Mouse (Mus musculus) spleen, adult 2 months (tissue): ENCODE measurements at regions not wholly inside any gene's neighbourhood (a gene's known extent, or its start where the extent isn't known, plus 50 kb on each side); places are given as distances from the start of the nearest gene placed in this dataset.

ENCODE experiments used
- DNase-seq, 2 experiments: peaks; one replicate each; pipeline versions ENCODE4 v3.0.0 to v3.0.0-alpha.2; 2012 to 2021; ENCODE audit warnings: low spot score in 2 of 2, low read depth in 1 of 2
- H3K27ac ChIP-seq: fragments of 200-500 bp; 2 replicates; pipeline ENCODE4 v1.5.1; 2012; ENCODE audit warnings: low read length, inconsistent platforms; ENCODE audit not compliant: insufficient read depth
- H3K27me3 ChIP-seq: fragments of 200-500 bp; 2 replicates; pipeline ENCODE4 v1.6.1; 2012; ENCODE audit warnings: mild to moderate bottlenecking, moderate library complexity, low read length, inconsistent platforms; ENCODE audit not compliant: control insufficient read depth, insufficient read depth
- H3K36me3 ChIP-seq: fragments of 200-500 bp; 2 replicates; pipeline ENCODE4 v1.6.1; 2012; ENCODE audit warnings: mild to moderate bottlenecking, low read length, inconsistent platforms; ENCODE audit not compliant: control insufficient read depth, insufficient read depth
- H3K4me1 ChIP-seq: fragments of 200-500 bp; 2 replicates; pipeline ENCODE4 v1.6.1; 2011; ENCODE audit warnings: inconsistent platforms; ENCODE audit not compliant: control insufficient read depth, insufficient read depth, insufficient read length
- H3K4me3 ChIP-seq: fragments of 200-500 bp; 2 replicates; pipeline ENCODE4 v1.5.1; 2011; ENCODE audit warnings: mild to moderate bottlenecking, inconsistent platforms; ENCODE audit not compliant: insufficient read depth, insufficient read length; ENCODE audit errors: extremely low read depth
- CTCF ChIP-seq: fragments of 200-500 bp; IDR thresholded peaks from 2 replicates; pipeline ENCODE4 v1.5.1; 2011; ENCODE audit warnings: mild to moderate bottlenecking, inconsistent platforms; ENCODE audit not compliant: insufficient read depth, insufficient read length, insufficient replicate concordance; ENCODE audit errors: extremely low read depth
- POLR2A ChIP-seq: fragments of 200-500 bp; IDR thresholded peaks from 2 replicates; pipeline ENCODE4 v1.6.1; 2011; ENCODE audit warnings: low read depth, low read length, inconsistent platforms
- WGBS: fragments of 180-500 bp; shearing (Covaris S2); methylation state at CpG from one replicate; pipeline ENCODE4 v1.1.7; 2018; 5-methylcytosine and 5-hydroxymethylcytosine counted together

DNA sequence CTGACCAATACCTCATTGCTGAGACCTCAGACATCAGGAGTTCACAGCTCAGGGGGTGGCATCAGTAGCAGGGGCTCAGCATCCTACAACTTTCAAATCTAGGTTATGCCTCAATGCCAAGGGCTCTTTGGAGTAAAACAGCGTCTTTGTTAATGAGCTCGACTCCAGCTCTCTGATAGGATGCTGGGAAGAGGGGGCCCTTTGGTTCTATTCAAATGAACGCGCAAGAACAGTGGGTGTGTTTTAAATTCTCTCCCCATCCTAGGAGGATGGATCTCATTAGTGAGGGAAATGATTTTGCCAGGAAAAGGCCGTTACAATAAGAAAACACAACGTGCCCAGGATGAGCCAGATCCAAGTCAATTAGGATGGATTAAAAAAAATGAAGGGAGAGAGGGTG is 132.2 kb upstream of the 3110018I06Rik start:
- Histone ChIP-seq H3K36me3 (no peaks in the 10 kb centered on the region), H3K4me1 (no peaks in the 10 kb centered on the region), H3K27me3 (no peaks in the 10 kb centered on the region), H3K27ac (no peak overlapping the region), H3K4me3 (no peak overlapping the region)
- no peak for DNase-seq
- 78% methylated on average over 6 of the region's 6 CpGs for WGBS
- TF ChIP-seq POLR2A (no peak), CTCF (no peak)

DNA sequence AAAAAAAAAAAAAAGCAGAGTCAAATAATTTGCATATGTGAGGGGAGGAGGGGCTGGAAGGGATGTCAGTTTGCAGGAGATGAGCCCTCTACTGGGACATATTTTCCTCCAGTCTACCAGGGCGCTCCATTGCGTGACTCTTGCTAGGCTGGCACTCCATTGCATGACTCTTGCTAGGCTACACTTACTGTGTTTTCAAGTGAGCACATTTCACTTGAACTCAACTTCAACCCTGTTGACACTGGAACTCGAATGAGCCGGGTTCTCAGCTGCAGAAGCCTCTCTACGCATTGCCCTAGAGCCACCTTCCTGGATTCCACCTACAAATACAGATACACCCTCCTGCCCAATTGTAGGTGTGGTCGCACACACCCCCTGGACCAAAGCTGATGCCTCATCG is 131.5 kb upstream of the 3110018I06Rik start:
- DNase-seq: no peak
- no peaks in the 10 kb centered on the region for H3K36me3 ChIP-seq
- no peaks in the 10 kb centered on the region for H3K27me3 ChIP-seq
- no peak overlapping the region for H3K27ac ChIP-seq
- 82% methylated on average over 7 of the region's 7 CpGs for WGBS
- H3K4me1 ChIP-seq: no peaks in the 10 kb centered on the region; the same call in 1 of the 2 replicates
- no peak overlapping the region for H3K4me3 ChIP-seq
- no peak for TF ChIP-seq POLR2A
- TF ChIP-seq CTCF: no peak

GRCm38 (mm10) chr12:107360511-107360910 is 127.9 kb upstream of the 3110018I06Rik start:
- no peaks in the 10 kb centered on the region; the same call in 1 of the 2 replicates for H3K4me1 ChIP-seq
- 87% methylated on average over 12 of the region's 12 CpGs for WGBS
- no peaks in the 10 kb centered on the region for H3K36me3 ChIP-seq
- no peak overlapping the region for H3K27ac ChIP-seq
- no peak for TF ChIP-seq POLR2A
- TF ChIP-seq CTCF: no peak
- H3K4me3 ChIP-seq: no peak overlapping the region
- no peak for DNase-seq
- H3K27me3 ChIP-seq: no peaks in the 10 kb centered on the region

- TF ChIP-seq CTCF: no peak
- no peak for TF ChIP-seq POLR2A
- H3K36me3 ChIP-seq: no peaks in the 10 kb centered on the region
- no peak for DNase-seq
- WGBS: 77% methylated on average over 7 of the region's 7 CpGs
- H3K4me3 ChIP-seq: no peak overlapping the region
- H3K27ac ChIP-seq: peak overlapping the region; percentile 20; the same call in 1 of the 2 replicates
- no peaks in the 10 kb centered on the region; the same call in 1 of the 2 replicates for H3K4me1 ChIP-seq
- no peaks in the 10 kb centered on the region for H3K27me3 ChIP-seq
Measured at GRCm38 (mm10) chr12:107361606-107362005, 126.8 kb upstream of the 3110018I06Rik start.

- no peak for TF ChIP-seq CTCF
- TF ChIP-seq POLR2A: no peak
- Histone ChIP-seq H3K36me3 (no peaks in the 10 kb centered on the region), H3K27ac (peak overlapping the region; percentile 54), H3K4me1 (no peaks in the 10 kb centered on the region; the same call in 1 of the 2 replicates), H3K4me3 (no peak overlapping the region), H3K27me3 (no peaks in the 10 kb centered on the region)
- WGBS: 48% methylated on average over 10 of the region's 10 CpGs
- DNase-seq: no peak
Measured at GRCm38 (mm10) chr12:107362120-107362519, 126.3 kb upstream of the 3110018I06Rik start.

GRCm38 (mm10) chr12:107372254-107372653 is 116.2 kb upstream of the 3110018I06Rik start:
- H3K27me3 ChIP-seq: no peaks in the 10 kb centered on the region
- no peak for TF ChIP-seq POLR2A
- 85% methylated on average over 7 of the region's 7 CpGs for WGBS
- no peak for DNase-seq
- no peak overlapping the region for H3K4me3 ChIP-seq
- no peaks in the 10 kb centered on the region for H3K4me1 ChIP-seq
- no peak overlapping the region for H3K27ac ChIP-seq
- H3K36me3 ChIP-seq: no peaks in the 10 kb centered on the region

DNA sequence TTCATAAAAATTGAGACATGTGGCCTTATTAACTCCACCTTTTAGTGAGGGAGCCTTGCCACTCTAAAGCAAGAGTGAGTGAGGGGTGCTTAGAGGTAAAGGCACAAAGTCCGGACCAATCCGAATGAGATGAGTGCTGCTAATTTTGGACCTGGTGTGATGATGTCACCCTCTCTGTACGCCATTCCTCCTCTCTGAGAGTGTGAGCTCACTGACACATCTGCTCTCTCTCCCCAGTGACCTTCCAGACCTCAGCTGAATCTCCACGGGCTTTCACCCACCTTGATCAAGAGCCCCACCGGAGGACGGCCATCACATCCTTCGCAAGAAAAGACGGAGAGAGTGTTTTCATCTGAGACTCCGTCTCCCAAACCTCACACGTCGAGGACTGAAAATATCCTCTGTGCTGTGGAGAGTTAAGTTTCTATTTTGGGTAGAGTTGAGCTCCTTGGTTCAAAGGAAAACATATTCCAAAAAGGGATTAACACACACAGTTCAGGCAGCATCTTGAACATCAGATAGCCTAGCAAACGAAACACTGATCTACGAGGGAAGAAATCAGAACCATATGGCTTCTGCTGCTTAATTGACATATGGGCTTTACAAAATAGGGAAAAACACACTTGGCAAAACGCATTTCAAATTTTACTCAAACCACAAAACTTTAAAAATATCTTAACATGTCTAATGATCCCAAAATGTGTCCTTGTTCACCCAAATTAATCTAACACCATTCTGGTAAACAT is 96.2 kb upstream of the 3110018I06Rik start:
- TF ChIP-seq CTCF: no peak
- TF ChIP-seq POLR2A: no peak
- H3K27me3 ChIP-seq: no peaks in the 10 kb centered on the region
- no peak for DNase-seq
- 85% methylated on average over 14 of the region's 14 CpGs for WGBS
- no peak overlapping the region for H3K27ac ChIP-seq
- H3K36me3 ChIP-seq: no peaks in the 10 kb centered on the region
- no peaks in the 10 kb centered on the region for H3K4me1 ChIP-seq
- no peak overlapping the region for H3K4me3 ChIP-seq
